Mouse (Mus musculus) megakaryocyte, adult 5-6 weeks (primary cell): ENCODE results near the gene Slc35d2. TPM values are rescaled to one million over a fixed set of nuclear protein-coding genes. Genes with fewer than 3 reads are reported as not detected.
A peak's percentile ranks its signal among the peaks of the same experiment; 100 is the strongest.

Experiments used
- ATAC-seq: 2 replicates; pipeline ENCODE4 v1.8.0; 2016; ENCODE audit warnings: mild to moderate bottlenecking, inconsistent platforms; ENCODE audit not compliant: poor library complexity, severe bottlenecking
- total RNA-seq, 2 experiments: library from RNA; stranded (forward) in 1 of 2; stranded (reverse) in 1 of 2; fragments of 153-499, 151-499 nt in 1 of 2; fragments of 221-1000, 200-1000 nt in 1 of 2; gene quantifications; 2 replicates each; pipeline versions ENCODE4 v1.2.3 to v1.2.4; 2015 to 2017

The Slc35d2 gene
- total RNA-seq, 2 experiments from 2014 or later = 16.0 to 18.1 TPM

- ATAC-seq = no peak
Measured at GRCm38 (mm10) chr13:64117442-64117841, 11.7 kb downstream of the Slc35d2 start.

- no peak for ATAC-seq
Measured at GRCm38 (mm10) chr13:64110421-64110820, 18.7 kb downstream of the Slc35d2 start.

- ATAC-seq = no peak
Measured at GRCm38 (mm10) chr13:64108381-64108850, 20.8 kb downstream of the Slc35d2 start.

GRCm38 (mm10) chr13:64107535-64107934 lies 21.6 kb downstream of the Slc35d2 start:
- ATAC-seq = peak; percentile 62

GRCm38 (mm10) chr13:64107105-64107504 lies 22.1 kb downstream of the Slc35d2 start:
- no peak for ATAC-seq

- ATAC-seq = no peak
Measured at GRCm38 (mm10) chr13:64105690-64106089, 23.5 kb downstream of the Slc35d2 start.

- ATAC-seq = peak; percentile 74
Measured at GRCm38 (mm10) chr13:64100186-64100585, 29.0 kb downstream of the Slc35d2 start.

- ATAC-seq = no peak; the same call in 1 of the 2 replicates
Measured at GRCm38 (mm10) chr13:64098992-64099391, 30.2 kb downstream of the Slc35d2 start.

- peak; percentile 72 for ATAC-seq
Measured at GRCm38 (mm10) chr13:64093341-64093740, 35.8 kb downstream of the Slc35d2 start.

GRCm38 (mm10) chr13:64092752-64093151 lies 36.4 kb downstream of the Slc35d2 start:
- ATAC-seq = no peak

GRCm38 (mm10) chr13:64092141-64092540 lies 37.0 kb downstream of the Slc35d2 start:
- ATAC-seq = no peak

- ATAC-seq = no peak
Measured at GRCm38 (mm10) chr13:64091006-64091405, 38.2 kb downstream of the Slc35d2 start.

GRCm38 (mm10) chr13:64090278-64090677 lies 38.9 kb downstream of the Slc35d2 start:
- no peak for ATAC-seq

GRCm38 (mm10) chr13:64089130-64089529 lies 40.0 kb downstream of the Slc35d2 start, which contains the start of gene Hsd17b3:
Gene Hsd17b3 (minus strand): TSS chr13:64089230.
- ATAC-seq = no peak

GRCm38 (mm10) chr13:64088057-64088456 lies 41.1 kb downstream of the Slc35d2 start:
- ATAC-seq = no peak

GRCm38 (mm10) chr13:64086036-64086435 lies 43.1 kb downstream of the Slc35d2 start:
- ATAC-seq = no peak

GRCm38 (mm10) chr13:64083331-64083730 lies 45.8 kb downstream of the Slc35d2 start:
- no peak for ATAC-seq

- ATAC-seq = no peak
Measured at GRCm38 (mm10) chr13:64081012-64081919, 47.9 kb downstream of the Slc35d2 start.

- ATAC-seq = no peak
Measured at GRCm38 (mm10) chr13:64077591-64077990, 51.6 kb downstream of the Slc35d2 start.

- ATAC-seq = no peak
Measured at GRCm38 (mm10) chr13:64076074-64076473, 53.1 kb downstream of the Slc35d2 start.

- no peak for ATAC-seq
Measured at GRCm38 (mm10) chr13:64066653-64067052, 62.5 kb downstream of the Slc35d2 start.

GRCm38 (mm10) chr13:64064276-64064675 lies 64.9 kb downstream of the Slc35d2 start:
- no peak for ATAC-seq
